Mouse (Mus musculus) C2C12 (cell line): ENCODE data around the gene Dnah7b.
"Not testable (repeated sequence)": the region's sequence is repeated elsewhere in the genome, so short reads cannot be mapped to it uniquely, and the experiment has no call there.

Experiments
- CTCF ChIP-seq: IDR thresholded peaks from one replicate; pipeline ENCODE4 v1.5.1; 2011; ENCODE audit not compliant: control insufficient read depth, insufficient read depth, insufficient read length
- FOSL1 ChIP-seq: IDR thresholded peaks from one replicate; pipeline ENCODE4 v1.8.0; 2011; ENCODE audit warnings: mild to moderate bottlenecking, low read length; ENCODE audit not compliant: poor library complexity, insufficient read depth, severe bottlenecking

DNA sequence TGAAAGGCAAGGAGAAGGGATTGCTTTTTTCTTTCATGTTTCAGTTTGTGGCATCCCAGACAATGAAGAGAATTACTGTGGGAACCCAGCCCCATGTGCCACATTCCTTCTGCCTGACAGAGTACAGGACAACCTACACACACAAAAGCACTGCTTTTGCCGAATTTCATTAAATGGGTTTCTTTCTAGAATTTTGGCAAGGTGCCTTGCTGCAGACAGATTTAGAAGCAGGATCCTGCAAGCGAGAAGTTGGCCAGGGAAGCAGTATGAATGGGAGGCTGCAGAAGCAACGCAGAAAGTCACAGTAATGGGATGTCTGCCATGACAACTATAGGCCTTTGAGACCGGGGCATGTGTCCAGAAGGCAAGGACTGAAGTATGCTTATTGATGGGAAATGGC, 352.9 kb downstream of the Dnah7b start:
- TF ChIP-seq CTCF, FOSL1: not testable (repeated sequence)
